Mouse (Mus musculus) layer of hippocampus, adult 8-10 months (tissue): ENCODE data around the gene Gm10309. TPM values are rescaled to one million over a fixed set of nuclear protein-coding genes. Genes with fewer than 3 reads are reported as not detected.
A peak's percentile ranks its signal among the peaks of the same experiment; 100 is the strongest.

ENCODE experiments used
- DNase-seq, 2 experiments: peaks; one replicate each; pipeline ENCODE4 v3.0.0; 2022; ENCODE audit warnings: low spot score in 2 of 2
- total RNA-seq, 4 experiments: library from RNA; stranded (reverse); gene quantifications; 2 replicates each; pipeline ENCODE4 v1.2.4; 2022

Gene Gm10309
- total RNA-seq, 4 experiments from 2014 or later = not detected

- no peak for DNase-seq
Observed at GRCm38 (mm10) chr17:86476674-86477073, 28.4 kb downstream of the Gm10309 start.

GRCm38 (mm10) chr17:86471684-86472083 lies 33.3 kb downstream of the Gm10309 start:
- no peak for DNase-seq

GRCm38 (mm10) chr17:86470160-86470559 lies 34.9 kb downstream of the Gm10309 start:
- no peak for DNase-seq

GRCm38 (mm10) chr17:86467967-86468366 lies 37.1 kb downstream of the Gm10309 start:
- no peak for DNase-seq

- no peak for DNase-seq
Observed at GRCm38 (mm10) chr17:86467291-86467898, 37.6 kb downstream of the Gm10309 start.

GRCm38 (mm10) chr17:86466871-86467270 lies 38.2 kb downstream of the Gm10309 start:
- no peak for DNase-seq

- DNase-seq = no peak
Observed at GRCm38 (mm10) chr17:86466412-86466811, 38.6 kb downstream of the Gm10309 start.

- no peak for DNase-seq
Observed at GRCm38 (mm10) chr17:86465865-86466264, 39.2 kb downstream of the Gm10309 start.

GRCm38 (mm10) chr17:86464689-86465363 lies 40.2 kb downstream of the Gm10309 start:
- peak; percentile 76 to 79 for DNase-seq

- DNase-seq = no peak
Observed at GRCm38 (mm10) chr17:86464197-86464596, 40.8 kb downstream of the Gm10309 start.

GRCm38 (mm10) chr17:86463369-86463768 lies 41.7 kb downstream of the Gm10309 start:
- no peak for DNase-seq

GRCm38 (mm10) chr17:86460645-86461430 lies 44.2 kb downstream of the Gm10309 start:
- no peak for DNase-seq

- DNase-seq = no peak
Observed at GRCm38 (mm10) chr17:86458302-86458980, 46.6 kb downstream of the Gm10309 start.

- DNase-seq = no peak
Observed at GRCm38 (mm10) chr17:86456512-86456911, 48.5 kb downstream of the Gm10309 start.

GRCm38 (mm10) chr17:86454351-86454706 lies 50.7 kb downstream of the Gm10309 start:
- DNase-seq = no peak

- no peak for DNase-seq
Observed at GRCm38 (mm10) chr17:86453673-86454350, 51.2 kb downstream of the Gm10309 start.

- no peak for DNase-seq
Observed at GRCm38 (mm10) chr17:86452934-86453333, 52.1 kb downstream of the Gm10309 start.
